Mouse (Mus musculus) spleen, postnatal 36 days (tissue): ENCODE measurements around the gene Ccdc151.

Experiments
- DNase-seq, 2 experiments: peaks; one replicate each; pipeline ENCODE4 v3.0.0; 2022; ENCODE audit warnings: low spot score in 2 of 2, mixed read lengths in 1 of 2

The Ccdc151 gene

DNA sequence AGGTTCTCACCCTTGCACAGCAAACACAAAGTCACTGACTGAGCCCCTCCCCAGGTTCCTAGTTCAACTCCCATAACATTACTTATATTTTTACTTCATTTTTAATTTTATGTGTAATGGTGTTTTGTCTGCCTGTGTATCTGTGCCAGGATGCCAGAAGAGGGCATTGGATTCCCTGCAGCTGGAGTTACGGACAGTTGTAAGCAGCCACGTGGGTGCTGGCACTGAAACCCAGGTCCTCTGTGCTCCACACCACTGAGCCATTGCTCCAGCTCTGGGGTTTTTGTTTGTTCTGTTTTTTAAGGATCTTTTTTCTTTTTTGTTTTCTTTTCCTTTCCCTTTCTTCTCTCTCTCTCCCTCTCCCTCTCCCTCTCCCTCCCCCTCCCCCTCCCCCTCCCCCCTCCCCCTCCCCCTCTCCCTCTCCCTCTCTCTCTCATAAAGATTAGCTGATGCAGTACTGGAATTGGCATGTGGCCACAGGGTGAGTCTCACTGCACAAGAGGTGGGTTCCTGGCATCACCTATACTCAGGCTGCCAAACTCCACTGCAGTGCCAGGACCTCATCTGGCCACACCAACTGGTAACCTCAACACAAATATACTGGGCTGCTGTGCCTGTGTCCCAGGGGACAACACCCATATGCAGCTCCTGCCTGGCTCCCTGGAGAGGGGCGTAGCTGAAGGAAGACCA is 6.1 kb downstream of the Ccdc151 start:
- no peak for DNase-seq

GRCm38 (mm10) chr9:21992227-21992626 is 10.2 kb downstream of the Ccdc151 start:
- no peak for DNase-seq

DNA sequence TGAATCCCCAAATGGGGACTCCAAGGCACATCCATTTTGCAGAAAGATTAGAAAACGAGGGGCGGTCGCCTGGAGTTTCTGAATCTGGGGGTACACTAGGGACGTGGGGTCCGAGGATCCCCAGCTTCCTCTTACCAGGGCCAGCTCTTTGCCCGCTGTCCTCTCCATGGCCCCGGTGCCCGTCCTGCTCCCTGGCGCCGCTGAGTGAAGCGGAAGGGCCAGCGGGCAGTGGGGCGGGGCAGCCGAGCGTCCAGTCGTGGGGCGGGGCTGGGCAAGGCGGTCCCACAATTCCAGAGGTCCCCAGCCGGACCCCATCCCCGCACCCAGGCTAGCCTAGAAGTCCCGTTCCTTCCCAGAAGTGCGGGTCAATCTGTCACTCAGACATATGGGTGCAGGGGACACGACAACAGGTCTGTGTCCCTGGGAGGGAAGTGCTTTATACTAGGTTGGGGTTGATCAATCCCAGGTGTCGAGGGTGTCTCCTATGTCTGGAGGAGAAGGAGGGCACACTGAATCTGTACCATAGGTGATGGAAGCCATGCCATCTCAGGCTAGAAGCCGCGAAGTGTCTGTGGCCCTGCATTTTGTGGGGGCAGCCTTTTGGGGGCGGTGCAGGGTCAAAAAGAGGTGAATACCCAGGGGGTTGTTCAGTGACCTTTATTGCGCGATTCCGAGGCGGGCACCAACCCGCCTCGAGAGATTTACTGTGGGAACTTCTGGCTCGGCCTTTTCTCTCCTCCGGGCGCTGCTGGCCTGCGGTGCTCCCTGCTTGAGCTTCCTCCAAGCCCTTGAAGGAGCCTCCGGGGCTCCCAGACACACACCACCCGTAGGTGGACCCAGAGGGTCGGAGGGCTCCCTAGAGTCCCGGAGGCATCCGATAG is 13.0 kb downstream of the Ccdc151 start, which contains the start of gene Rgl3:
Gene Rgl3 (minus strand): TSS at position 217 of the 881 bp plus-strand sequence.
- DNase-seq, result no peak

GRCm38 (mm10) chr9:21988421-21989101 is 13.9 kb downstream of the Ccdc151 start:
- peak; percentile 23 to 24 for DNase-seq

DNA sequence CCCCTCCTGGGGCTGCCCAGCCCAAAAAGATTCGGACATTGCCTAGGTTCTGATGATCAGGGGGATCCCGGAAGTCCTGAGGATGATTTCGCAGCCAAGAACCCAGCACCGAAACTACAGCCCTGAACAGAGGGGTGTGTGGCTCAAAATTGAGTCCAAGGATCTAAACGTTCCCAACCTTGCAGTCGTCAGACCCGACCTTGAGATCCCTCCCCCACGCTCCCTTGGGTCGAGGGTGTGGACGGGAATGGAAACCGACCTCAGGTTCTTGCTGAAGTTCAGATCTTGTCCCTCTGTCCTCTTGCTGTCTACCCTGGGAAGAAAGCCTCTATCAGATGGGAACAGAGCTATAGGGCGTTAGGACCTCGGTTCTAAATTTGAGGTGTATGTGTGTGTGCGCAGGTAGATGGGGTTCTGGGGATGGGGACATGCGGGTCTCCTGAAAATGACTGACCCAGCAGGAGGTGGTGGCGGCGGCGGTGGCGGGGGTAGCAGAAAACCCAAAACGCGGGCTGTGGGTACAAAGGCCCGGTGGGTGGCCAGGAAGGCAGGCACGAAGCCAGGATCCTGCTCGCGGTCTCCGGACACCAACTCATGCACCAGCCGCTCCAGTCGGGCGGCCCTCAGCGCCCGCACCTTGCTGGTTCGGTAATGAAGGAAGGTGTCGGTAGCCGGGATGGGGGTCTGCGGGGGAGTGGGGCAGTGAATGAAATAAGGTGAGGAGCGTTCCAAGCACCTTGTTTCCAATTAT is 14.7 kb downstream of the Ccdc151 start:
- no peak for DNase-seq

DNA sequence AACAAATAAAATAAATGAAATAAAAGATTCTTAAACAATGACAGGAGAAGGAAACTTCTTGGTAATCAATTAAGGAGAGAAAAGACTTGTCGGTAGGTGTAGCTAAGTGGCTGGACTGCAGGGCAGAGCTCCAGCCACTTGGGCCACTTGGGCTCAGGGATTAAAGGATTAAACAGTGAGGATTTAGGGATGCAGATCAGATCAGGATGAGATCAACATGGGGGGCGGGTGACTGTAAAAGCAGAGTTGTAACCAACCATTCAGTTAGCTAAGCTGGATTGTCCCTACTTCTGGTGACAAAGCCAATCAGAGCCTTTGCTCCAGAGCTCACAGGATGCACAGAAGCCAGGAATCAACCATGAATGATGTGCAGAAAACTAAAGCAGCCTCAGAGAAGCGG is 18.5 kb downstream of the Ccdc151 start:
- DNase-seq, result no peak

DNA sequence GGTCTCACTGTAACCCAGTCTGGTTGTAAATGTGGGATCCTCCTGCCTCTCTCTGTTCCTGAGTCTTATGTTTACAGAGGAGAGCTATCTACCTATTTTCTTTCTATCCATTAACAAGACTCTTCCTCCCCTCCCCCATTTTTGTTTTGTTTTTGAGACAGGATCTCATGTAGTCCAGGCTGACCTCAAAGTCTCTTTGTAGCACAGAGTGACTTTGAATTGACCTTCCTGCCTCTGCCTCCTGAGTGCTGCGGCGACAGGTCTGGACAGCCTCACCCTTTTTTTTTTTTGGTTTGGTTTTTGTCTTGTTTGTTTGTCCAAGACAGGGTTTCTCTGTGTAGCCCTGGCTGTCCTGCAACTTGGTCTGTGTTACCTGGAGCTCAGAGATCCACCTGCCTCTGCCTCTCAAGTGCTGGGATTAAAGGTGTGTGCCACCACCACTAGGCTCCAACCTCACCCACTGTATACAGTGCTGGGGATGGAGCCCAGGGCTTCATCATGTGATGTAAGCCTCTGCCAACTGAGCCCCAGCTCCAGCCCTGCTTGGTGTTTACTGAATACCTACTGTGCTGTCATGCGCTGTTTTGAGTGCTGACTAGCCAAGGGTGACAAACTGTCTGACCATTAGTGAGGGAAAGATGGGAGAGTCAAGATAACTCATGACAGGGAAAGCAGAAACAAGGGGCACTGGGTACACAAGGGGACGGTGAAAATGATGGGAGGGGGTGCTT is 23.9 kb downstream of the Ccdc151 start:
- DNase-seq, result no peak

GRCm38 (mm10) chr9:21977972-21978371 is 24.5 kb downstream of the Ccdc151 start:
- no peak for DNase-seq

DNA sequence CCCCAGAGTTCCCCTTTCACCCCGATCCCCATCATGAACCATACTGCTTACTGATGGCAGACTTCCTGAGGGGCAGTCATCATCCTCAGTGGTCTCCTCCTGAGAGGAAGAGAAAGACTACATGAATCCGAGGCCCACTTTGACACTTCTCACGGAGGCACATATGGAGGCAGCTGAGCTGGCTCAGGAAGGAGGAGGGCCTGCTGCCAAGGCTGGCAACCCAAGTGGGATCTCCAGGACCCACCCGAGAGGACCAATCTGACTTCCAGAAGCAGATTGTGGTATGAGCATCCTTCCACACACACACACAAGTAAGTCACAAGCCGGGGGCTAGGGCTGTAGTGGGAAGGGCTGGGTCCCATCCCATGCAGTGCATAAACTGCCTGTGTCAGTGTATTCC is 25.1 kb downstream of the Ccdc151 start:
- no peak for DNase-seq

DNA sequence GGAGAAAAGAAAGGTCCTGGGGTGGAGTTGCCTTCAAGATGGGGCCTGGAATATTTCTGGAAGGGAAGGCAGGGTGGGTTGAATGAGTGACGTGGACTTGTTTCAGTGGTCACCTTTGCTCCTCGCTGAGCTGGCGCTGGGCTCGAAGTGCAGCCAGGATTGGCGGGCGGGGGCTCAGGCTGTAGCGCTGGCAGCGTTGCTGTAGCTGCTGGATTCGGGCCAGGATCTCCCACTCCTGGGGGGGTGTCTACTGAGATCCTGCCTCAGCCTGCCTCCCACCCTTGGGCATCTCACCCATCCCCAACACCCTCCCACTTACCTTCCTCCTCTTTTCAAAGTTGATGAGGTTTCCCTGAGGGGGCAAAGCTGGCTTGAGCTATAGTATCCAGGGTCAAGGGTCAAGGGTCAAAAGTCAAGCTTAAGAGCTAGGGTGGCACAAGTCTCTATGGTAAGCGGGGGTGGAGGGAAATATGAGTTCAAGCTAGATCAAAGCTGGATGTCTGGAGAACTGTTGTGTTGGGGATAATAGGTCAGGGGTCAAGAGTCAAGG is 25.7 kb downstream of the Ccdc151 start:
- no peak for DNase-seq

DNA sequence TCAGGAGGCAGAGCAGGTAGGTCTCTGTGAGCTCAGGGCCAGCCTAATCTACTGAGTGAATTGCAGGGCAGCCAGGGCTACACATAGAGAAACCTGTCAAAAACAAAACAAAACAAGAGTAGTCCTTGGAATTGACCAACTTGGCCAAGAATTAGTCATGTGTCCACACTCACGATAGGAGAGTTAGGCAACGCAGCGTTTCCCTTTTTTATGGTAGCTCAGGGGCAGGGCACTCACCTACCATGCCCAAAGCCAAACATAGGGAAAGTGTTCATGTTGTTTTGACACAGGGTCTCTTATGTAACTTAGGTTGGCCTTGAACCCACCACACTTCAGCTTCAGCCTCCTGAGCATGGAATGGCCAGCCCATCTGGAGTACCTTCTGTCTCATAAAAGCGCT is 33.1 kb downstream of the Ccdc151 start:
- no peak for DNase-seq

DNA sequence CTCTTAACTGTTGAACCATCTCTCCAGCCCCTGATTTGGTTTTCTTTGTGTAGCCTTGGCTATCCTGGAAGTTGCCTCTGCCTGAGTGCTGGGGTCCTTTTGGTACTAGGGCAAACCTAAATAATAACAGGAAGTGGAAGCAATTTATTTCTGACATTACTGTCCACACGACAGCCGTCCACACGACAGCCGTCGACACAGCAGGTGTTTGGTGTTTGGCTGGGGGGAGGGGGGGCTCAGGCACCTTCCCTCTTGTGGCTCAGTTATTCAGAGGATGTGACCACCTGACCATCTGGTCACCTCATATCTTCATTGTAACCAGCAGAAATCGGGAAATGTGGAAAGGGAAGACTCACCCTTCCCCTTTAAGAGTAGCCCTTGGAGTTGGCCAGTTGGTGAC is 33.6 kb downstream of the Ccdc151 start:
- DNase-seq, result no peak

GRCm38 (mm10) chr9:21963417-21963816 is 39.0 kb downstream of the Ccdc151 start, which contains the start of gene Epor:
Gene Epor, minus strand, starts transcription at chr9:21963506.
- DNase-seq, result peak; percentile 71 to 78

- DNase-seq, result peak; percentile 79 to 89
These were observed 39.9 kb downstream of the Ccdc151 start for GRCm38 (mm10) chr9:21962416-21963059.

DNA sequence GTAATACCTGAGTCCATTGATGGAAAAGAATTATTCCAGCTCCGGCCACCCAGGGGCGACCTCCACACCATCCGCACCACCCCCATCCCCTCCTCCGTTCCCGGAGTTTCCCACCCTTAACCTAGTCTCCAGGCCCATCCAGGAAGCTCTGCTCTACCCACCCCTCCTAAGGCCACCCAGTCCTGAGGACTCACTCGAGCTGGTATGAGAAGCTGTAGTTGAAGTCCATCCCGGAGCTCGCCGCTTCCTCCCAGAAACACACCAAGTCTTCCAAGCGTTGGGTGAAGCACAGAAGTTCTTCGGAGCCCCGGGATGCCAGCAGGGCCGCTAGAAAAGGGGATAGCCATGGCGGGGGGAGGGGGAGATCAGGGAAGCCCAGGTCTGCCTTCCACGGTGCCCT is 40.4 kb downstream of the Ccdc151 start:
- DNase-seq, result no peak

- no peak for DNase-seq
These were observed 41.0 kb downstream of the Ccdc151 start for GRCm38 (mm10) chr9:21961366-21961980.

DNA sequence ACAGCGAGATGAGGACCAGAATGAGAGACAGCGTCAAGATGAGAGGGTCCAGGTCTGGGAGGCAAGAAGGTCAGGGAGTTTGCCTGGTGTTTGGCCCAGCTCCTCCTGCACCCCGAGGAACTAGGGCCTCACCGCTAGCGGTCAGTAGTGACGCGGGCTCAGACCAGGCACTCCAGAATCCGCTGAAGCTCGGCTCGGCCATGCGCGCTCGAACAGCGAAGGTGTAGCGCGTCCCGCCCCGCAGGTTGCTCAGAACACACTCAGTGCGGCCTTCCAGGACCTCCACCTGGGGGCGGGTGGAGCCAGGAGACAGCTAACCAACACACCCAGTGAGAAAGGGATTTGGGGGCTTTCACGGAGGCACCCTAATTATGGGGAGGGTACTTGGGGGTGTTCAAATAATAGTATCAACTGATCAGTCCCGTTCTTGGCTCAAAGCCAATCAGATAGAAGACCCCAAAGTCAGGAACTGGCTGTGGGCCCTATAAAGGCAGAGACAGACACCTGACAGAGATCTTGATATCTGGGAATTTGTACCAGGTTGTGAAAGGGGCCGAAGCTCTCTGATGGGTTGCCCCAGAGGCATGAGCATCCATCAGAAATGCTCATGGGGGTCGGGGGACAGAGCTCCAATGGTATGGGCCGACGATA is 41.8 kb downstream of the Ccdc151 start:
- no peak for DNase-seq

DNA sequence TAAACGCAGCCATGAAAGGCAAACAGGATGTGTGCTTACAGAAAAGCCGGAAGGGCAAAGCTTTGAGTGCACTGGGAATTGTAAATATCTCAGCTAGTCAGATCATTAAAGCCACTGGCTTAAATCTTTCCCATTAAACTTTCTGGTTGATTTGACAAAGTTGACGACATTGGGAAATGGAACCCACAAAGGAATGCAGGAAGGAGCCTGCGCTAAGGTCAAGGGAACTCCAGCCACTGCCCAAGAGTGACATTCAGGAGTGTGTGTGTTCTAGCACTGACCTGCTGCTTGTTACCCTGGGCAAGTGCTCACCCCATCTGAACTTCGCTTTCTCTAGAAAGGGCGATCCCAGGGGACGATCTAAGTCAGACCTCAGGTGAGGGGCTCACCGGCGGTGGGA is 42.3 kb downstream of the Ccdc151 start:
- DNase-seq, result no peak

DNA sequence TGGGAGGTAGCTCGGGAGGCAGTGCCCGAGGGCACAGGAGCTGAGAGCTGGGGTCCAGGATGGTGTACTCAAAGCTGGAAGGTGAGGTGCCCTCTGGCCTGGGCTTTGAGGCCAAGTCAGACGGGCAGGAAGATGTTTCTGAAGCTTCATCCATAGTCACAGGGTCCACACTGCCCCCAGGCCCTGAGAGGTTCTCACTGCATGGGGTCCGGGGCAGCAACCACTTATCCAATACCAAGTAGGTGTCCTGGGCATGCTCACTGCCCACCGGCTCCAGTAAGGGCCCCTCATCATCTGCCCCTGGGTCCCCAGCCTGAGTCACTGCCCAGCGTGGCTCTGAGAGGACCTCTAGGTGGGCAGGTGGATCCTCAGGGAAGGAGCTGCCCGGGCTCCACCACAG is 43.2 kb downstream of the Ccdc151 start:
- DNase-seq, result no peak
